Mouse (Mus musculus): Measurements from ENCODE around the gene Prkab2. TPM values are rescaled to one million over a fixed set of nuclear protein-coding genes. Genes with fewer than 3 reads are reported as not detected.

The Prkab2 gene
- polyA plus RNA-seq, 1 experiment = 8.8 TPM

DNA sequence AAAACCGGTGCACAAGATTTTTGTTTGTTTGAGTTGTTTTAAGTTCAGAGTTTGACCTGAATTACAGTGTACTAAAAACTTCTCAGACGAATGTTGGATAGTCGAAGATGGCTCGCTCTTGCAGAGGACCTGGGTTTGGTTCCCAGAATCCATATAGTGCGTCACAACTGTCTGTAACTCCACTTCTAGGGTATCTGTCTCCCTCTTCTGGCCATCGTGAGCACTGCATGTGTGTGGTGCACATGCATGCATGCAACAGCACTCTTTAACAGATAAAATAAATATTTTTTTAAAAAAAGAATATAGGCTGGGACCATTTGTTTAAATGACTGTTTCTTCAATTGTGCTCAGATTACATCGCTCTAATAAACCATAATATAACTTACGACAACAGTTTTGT lies 3.1 kb upstream of the Prkab2 start:
- Histone ChIP-seq H3K27me3 (ENCODE audit: control insufficient read depth, insufficient read depth, insufficient read length) (no peaks in the 10 kb centered on the region), H3K36me3 (ENCODE audit: control insufficient read depth, insufficient read depth) (no peaks in the 10 kb centered on the region), H3K79me2 (ENCODE audit: control insufficient read depth, insufficient read depth) (peaks cover 14% of the 10 kb centered on the region), H3ac (ENCODE audit: control insufficient read depth, insufficient read length) (no peak overlapping the region), H3K4me2 (ENCODE audit: low read depth) (no peak overlapping the region), H3K4me3 (no peak overlapping the region)
- TF ChIP-seq MYOD1 (IDR thresholded peaks at IDR 0.05; ENCODE audit: control insufficient read depth in 1 of 3, insufficient read length in 2 of 3, low read depth in 2 of 3) (no peak), SRF (IDR thresholded peaks at IDR 0.05; ENCODE audit: control insufficient read depth, insufficient read length, low read depth) (no peak), E2F4 (IDR thresholded peaks at IDR 0.05; ENCODE audit: insufficient read depth) (no peak), MAX (IDR thresholded peaks at IDR 0.05; ENCODE audit: low read depth) (no peak), REST (IDR thresholded peaks at IDR 0.05; ENCODE audit: insufficient read depth, insufficient read length) (no peak), TCF3 (IDR thresholded peaks at IDR 0.05; ENCODE audit: insufficient read length, low read depth) (no peak), MYOG (IDR thresholded peaks at IDR 0.05; ENCODE audit: control insufficient read depth in 1 of 3, insufficient read depth in 1 of 3, insufficient read length in 2 of 3, low read depth in 2 of 3) (no peak), POLR2AphosphoS2 (IDR thresholded peaks at IDR 0.05; ENCODE audit: insufficient read length, low read depth) (no peak), USF1 (IDR thresholded peaks at IDR 0.05; ENCODE audit: low read depth) (no peak), CEBPB (IDR thresholded peaks at IDR 0.05; ENCODE audit: insufficient read depth, poor library complexity, severe bottlenecking) (no peak), TCF12 (IDR thresholded peaks at IDR 0.05; ENCODE audit: insufficient read depth, poor library complexity, severe bottlenecking) (no peak), POLR2A (IDR thresholded peaks at IDR 0.05; ENCODE audit: insufficient read length, low read depth) (no peak)

- Histone ChIP-seq H3K79me2 (ENCODE audit: control insufficient read depth, insufficient read depth) (peaks cover 21% of the 10 kb centered on the region), H3K27me3 (ENCODE audit: control insufficient read depth, insufficient read depth, insufficient read length) (no peaks in the 10 kb centered on the region), H3K4me2 (ENCODE audit: low read depth) (peak overlapping the region; percentile 93), H3K4me3 (peak overlapping the region; percentile 76), H3ac (ENCODE audit: control insufficient read depth, insufficient read length) (peak overlapping the region; percentile 32), H3K36me3 (ENCODE audit: control insufficient read depth, insufficient read depth) (peaks cover 10% of the 10 kb centered on the region)
- TF ChIP-seq POLR2A (IDR thresholded peaks at IDR 0.05; ENCODE audit: insufficient read length, low read depth) (peak; percentile 50), POLR2AphosphoS2 (IDR thresholded peaks at IDR 0.05; ENCODE audit: insufficient read length, low read depth) (peak; percentile 40), USF1 (IDR thresholded peaks at IDR 0.05; ENCODE audit: low read depth) (no peak)
These were observed 617 bp downstream of the Prkab2 start for GRCm38 (mm10) chr3:97658426-97659193.

- Histone ChIP-seq H3ac (ENCODE audit: control insufficient read depth, insufficient read length) (no peak overlapping the region), H3K79me2 (ENCODE audit: control insufficient read depth, insufficient read depth) (peaks cover 21% of the 10 kb centered on the region), H3K4me2 (ENCODE audit: low read depth) (peak overlapping the region; percentile 93), H3K4me3 (peak overlapping the region; percentile 76), H3K36me3 (ENCODE audit: control insufficient read depth, insufficient read depth) (peaks cover 19% of the 10 kb centered on the region), H3K27me3 (ENCODE audit: control insufficient read depth, insufficient read depth, insufficient read length) (no peaks in the 10 kb centered on the region)
- no peak for TF ChIP-seq MAX (IDR thresholded peaks at IDR 0.05; ENCODE audit: low read depth)
- TF ChIP-seq USF1 (IDR thresholded peaks at IDR 0.05; ENCODE audit: low read depth) = no peak
- TF ChIP-seq MYOG (IDR thresholded peaks at IDR 0.05; ENCODE audit: control insufficient read depth in 1 of 3, insufficient read depth in 1 of 3, insufficient read length in 2 of 3, low read depth in 2 of 3) = no peak
- no peak for TF ChIP-seq REST (IDR thresholded peaks at IDR 0.05; ENCODE audit: insufficient read depth, insufficient read length)
These were observed 1.8 kb downstream of the Prkab2 start for GRCm38 (mm10) chr3:97659746-97660145.

DNA sequence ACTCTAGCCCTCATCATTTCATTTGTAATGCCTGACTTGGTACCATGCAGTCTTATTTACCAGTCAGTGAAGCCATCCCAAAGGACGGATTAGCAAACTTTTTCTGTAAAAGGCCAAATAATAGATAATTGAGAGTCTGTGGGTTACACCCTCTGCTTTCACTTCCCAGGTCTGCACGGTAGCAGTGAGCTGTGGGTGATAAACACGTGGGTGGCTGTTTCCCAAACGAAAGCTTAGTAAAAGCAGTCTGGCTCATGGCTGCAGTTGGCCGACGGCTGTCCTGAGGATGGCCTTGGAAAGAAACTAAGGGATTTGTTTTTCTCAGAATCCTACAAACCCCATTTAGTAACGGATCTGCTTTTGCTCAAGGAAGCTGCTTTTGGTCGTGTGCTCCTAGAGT lies 3.2 kb downstream of the Prkab2 start:
- Histone ChIP-seq H3K79me2 (ENCODE audit: control insufficient read depth, insufficient read depth) (peaks cover 21% of the 10 kb centered on the region), H3K4me3 (no peak overlapping the region), H3K36me3 (ENCODE audit: control insufficient read depth, insufficient read depth) (peaks cover 22% of the 10 kb centered on the region), H3K4me2 (ENCODE audit: low read depth) (peak overlapping the region; percentile 93), H3ac (ENCODE audit: control insufficient read depth, insufficient read length) (no peak overlapping the region), H3K27me3 (ENCODE audit: control insufficient read depth, insufficient read depth, insufficient read length) (no peaks in the 10 kb centered on the region)
- TF ChIP-seq POLR2AphosphoS2 (IDR thresholded peaks at IDR 0.05; ENCODE audit: insufficient read length, low read depth) (no peak), MYOD1 (IDR thresholded peaks at IDR 0.05; ENCODE audit: control insufficient read depth in 1 of 3, insufficient read length in 2 of 3, low read depth in 2 of 3) (no peak), CEBPB (IDR thresholded peaks at IDR 0.05; ENCODE audit: insufficient read depth, poor library complexity, severe bottlenecking) (no peak), E2F4 (IDR thresholded peaks at IDR 0.05; ENCODE audit: insufficient read depth) (no peak), POLR2A (IDR thresholded peaks at IDR 0.05; ENCODE audit: insufficient read length, low read depth) (no peak), TCF3 (IDR thresholded peaks at IDR 0.05; ENCODE audit: insufficient read length, low read depth) (no peak), REST (IDR thresholded peaks at IDR 0.05; ENCODE audit: insufficient read depth, insufficient read length) (no peak), MYOG (IDR thresholded peaks at IDR 0.05; ENCODE audit: control insufficient read depth in 1 of 3, insufficient read depth in 1 of 3, insufficient read length in 2 of 3, low read depth in 2 of 3) (no peak), USF1 (IDR thresholded peaks at IDR 0.05; ENCODE audit: low read depth) (no peak), SRF (IDR thresholded peaks at IDR 0.05; ENCODE audit: control insufficient read depth, insufficient read length, low read depth) (no peak), MAX (IDR thresholded peaks at IDR 0.05; ENCODE audit: low read depth) (no peak)

DNA sequence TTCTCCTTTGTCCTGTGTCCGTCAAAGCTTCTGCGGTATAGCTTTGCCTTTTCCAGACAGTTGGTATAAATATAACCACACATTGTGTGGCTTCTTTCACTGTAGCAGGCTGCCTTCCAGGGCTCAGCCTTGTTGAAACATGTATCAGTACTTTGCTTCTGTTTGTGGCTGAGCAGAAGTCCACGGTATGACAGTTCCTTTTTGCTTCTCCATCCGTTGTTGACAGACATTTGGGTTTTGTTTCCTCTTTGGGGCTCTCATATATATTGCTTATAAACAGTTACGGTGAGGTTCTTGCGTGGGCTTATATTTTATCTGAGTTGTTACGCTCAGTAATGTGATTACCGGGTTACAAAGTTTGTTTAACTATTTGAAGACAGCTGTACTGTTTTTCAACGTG lies 7.5 kb downstream of the Prkab2 start:
- TF ChIP-seq MYOG (IDR thresholded peaks at IDR 0.05; ENCODE audit: control insufficient read depth in 1 of 3, insufficient read depth in 1 of 3, insufficient read length in 2 of 3, low read depth in 2 of 3) (no peak), CEBPB (IDR thresholded peaks at IDR 0.05; ENCODE audit: insufficient read depth, poor library complexity, severe bottlenecking) (no peak), POLR2AphosphoS2 (IDR thresholded peaks at IDR 0.05; ENCODE audit: insufficient read length, low read depth) (no peak), POLR2A (IDR thresholded peaks at IDR 0.05; ENCODE audit: insufficient read length, low read depth) (no peak), TCF12 (IDR thresholded peaks at IDR 0.05; ENCODE audit: insufficient read depth, poor library complexity, severe bottlenecking) (no peak), SRF (IDR thresholded peaks at IDR 0.05; ENCODE audit: control insufficient read depth, insufficient read length, low read depth) (no peak)
- Histone ChIP-seq H3K4me2 (ENCODE audit: low read depth) (no peak overlapping the region), H3K36me3 (ENCODE audit: control insufficient read depth, insufficient read depth) (peaks cover 46% of the 10 kb centered on the region), H3K27me3 (ENCODE audit: control insufficient read depth, insufficient read depth, insufficient read length) (no peaks in the 10 kb centered on the region), H3K4me3 (no peak overlapping the region), H3K79me2 (ENCODE audit: control insufficient read depth, insufficient read depth) (peaks cover 7% of the 10 kb centered on the region), H3ac (ENCODE audit: control insufficient read depth, insufficient read length) (no peak overlapping the region)

All from myocyte (in vitro differentiated cells).